Mouse (Mus musculus) spleen, postnatal 14 days (tissue): ENCODE measurements around the gene 1700113H08Rik.

Experiments
- DNase-seq, 2 experiments: peaks; one replicate each; pipeline ENCODE4 v3.0.0; 2021 to 2022; ENCODE audit warnings: low spot score in 2 of 2

The 1700113H08Rik gene

DNA sequence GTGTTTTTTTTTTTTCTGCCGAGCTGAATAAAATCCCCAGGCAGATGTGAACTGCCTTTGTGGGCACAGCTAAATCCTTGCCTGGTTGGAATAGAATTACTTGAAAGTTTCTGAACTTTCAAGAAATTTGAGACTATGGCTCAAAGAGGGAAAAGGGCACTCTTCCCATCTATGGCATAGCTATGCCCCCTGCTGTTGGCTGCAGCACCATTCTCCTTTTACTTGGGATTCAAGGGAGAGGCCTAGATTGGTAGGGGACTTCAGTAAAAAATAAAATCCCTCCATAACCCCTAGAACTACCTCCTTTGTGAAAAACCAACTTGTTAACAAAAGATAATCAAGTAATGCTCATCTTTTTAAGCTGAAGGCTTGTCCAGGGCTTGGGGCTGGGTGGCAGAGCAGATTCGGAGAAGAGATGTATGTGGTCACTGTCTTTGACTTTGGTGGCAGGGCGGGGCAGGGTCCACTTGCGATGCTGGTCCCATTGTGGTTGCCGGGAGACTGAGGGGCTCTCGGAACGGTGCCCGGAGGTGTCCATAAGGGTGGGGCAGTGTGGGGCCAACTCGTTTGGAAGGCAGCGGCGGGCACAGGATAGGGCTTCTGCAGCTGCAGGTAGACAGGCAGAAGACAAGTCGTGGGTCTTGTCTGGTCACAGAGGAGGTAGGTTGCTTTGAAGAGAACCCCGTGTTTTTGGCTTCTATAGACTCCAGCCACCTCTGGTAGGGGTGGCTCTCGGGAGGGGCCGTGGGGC lies at the start of gene 1700113H08Rik:
Gene 1700113H08Rik (plus strand): TSS at position 546 of the 751 bp plus-strand sequence.
- no peak for DNase-seq

DNA sequence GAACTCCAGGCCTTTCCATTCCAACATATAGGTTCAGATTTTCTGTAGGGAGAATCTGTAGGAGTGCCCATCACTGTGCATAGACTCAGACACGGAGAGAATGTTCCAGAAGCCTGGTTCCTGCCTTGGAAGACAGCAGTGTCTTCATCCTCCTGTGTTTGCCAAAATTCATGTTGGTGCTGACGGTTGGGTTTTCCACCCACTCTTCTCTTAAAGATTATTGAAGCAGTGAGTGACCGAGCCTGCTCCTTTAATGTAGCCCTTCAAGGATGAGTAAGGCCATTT lies 49.7 kb upstream of the 1700113H08Rik start:
- no peak for DNase-seq

DNA sequence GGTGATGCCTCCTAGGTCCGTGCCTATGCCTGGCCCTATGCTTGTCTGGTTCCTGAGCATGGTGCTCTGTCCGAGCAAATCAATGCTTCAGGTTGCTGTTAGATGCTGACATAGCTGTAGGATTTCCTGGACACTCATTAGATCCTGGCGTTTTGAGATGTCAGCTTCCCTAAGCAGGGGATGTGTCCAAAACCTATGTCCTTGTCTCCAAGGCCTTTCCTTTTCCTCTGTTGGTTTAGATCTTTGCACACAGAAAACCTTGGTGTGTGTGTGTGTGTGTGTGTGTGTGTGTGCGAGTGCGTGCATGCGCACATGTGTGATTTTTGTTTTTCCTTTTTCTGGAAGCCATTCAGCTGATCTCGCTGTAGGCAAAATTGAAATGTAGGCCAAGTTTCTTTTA lies 45.8 kb upstream of the 1700113H08Rik start:
- no peak for DNase-seq

DNA sequence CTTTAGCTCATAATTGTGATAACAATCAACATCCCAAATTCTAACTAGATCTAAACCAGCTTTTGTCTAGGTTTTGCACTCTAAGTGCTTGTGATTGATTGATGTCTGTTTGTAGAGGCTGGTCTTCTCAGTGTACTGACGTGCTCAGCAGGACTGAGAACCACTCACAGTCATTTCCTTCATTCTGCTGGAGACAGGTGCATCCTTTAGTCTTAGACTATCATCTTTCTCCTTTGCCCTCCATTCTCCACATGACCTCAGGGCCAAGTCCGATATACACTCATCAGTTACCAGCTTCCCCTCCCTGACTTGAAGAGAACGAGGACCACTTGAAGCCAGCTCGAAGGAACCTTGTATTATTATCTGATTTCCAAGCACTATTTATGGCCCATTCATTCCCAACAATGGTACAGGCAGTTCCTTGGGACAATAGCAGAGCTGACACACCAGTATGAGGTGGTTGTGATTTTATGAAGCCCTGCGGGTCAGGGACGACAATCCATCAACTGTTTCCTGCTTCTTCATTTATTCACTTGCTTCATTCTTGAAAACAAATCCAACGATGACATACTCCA lies 43.4 kb upstream of the 1700113H08Rik start:
- no peak for DNase-seq

DNA sequence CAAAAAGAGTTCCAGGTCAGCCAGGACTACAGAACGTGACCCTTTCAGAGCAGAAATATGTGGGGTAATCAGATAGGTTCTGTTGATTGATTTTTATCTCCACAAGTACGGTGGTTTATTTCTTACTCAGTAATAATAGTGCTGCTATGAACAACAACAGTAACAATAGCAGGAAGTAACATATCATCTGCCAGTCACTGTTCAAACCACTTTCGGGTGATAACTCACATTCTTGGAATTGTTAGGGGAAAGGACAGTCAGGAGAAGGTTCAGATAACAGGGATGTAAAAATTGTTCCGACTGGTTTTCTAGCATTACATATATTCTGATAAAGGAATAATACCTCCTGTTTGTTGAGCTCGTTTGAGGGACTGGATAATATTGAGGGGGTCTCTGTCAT lies 42.4 kb upstream of the 1700113H08Rik start:
- no peak for DNase-seq

DNA sequence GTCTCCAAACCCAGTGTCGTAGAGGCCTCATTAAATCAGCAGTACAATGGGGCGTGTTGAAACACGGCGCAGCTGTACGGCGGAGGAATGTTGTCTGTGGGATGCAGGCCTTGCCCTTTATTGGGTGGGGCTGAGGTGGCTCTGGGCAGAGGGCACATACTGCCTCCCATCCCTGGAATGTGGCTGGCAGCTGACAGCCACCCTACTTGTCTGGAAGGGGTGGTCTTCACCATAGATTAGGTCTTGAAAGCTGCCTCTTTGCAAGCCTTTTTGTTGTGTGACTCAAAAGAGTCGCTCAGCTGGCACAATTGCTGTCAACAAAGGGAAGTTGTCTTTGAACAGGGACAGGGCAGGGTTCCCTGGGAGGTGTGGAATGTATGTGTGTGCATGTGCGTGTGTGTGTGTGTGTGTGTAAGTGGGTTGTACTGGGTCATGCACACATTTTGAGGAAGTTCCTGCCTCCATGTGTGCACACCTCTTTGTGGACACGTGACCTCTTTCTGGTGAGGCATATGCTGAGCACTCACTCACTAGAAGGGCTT lies 41.6 kb upstream of the 1700113H08Rik start:
- DNase-seq = no peak

DNA sequence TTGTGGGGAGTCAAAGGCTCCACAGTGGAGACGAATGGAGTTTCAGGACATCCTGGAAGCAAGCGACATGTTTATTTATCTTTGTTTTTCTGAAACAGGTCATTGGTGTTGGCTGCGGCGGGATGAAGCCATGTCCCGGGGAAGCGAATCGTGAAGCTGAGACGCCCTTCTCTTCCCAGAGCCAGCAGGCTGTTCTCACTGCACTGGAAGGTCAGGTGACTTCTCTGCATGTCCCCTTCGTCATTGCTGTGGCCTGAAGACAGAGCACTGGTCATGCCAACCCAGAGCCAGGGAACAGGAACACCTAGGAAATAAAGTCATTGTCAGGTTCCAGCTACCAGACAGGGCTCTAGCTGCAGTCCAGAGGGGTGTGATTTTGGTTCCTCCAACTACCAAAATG lies 39.0 kb upstream of the 1700113H08Rik start:
- no peak for DNase-seq

DNA sequence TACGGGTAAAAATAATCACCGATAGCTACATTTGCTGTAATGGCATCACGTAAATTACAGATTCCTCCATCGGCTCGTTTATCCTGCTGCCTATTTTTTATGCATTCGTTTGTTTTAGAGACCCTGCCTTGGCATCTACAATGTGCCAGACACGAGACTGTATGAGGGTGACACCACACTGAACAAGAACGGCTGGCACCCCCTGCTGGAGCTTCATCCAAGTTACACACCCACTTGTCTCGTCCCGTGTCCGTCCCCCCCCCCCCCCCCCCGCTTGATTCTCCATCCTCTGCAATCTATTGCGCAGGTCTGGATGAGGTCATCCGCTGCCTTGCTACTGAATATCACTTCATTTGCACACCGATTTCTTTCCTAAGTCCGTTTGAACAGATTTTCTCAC lies 37.1 kb upstream of the 1700113H08Rik start:
- peak in 1 of 2 experiments; percentile 10 for DNase-seq

DNA sequence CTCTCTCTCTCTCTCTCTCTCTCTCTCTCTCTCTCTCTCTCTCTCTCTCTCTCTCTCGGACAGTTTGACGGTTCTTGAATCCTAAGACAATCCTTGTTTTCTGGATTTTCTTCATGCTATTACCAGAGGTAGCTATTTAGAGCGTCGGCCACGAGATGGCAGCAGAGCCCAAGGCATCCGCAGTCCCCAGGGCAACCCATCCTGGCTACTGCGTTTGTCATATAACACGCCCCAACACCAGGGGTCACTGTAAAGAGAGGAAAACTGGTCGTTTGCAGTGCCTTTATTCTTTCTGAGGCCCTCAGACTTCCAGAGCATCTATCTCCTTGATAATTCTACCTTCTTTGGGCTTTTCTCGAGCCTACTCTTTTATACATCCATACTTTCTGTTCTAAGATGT lies 33.0 kb upstream of the 1700113H08Rik start:
- DNase-seq = peak; percentile 25 to 65

DNA sequence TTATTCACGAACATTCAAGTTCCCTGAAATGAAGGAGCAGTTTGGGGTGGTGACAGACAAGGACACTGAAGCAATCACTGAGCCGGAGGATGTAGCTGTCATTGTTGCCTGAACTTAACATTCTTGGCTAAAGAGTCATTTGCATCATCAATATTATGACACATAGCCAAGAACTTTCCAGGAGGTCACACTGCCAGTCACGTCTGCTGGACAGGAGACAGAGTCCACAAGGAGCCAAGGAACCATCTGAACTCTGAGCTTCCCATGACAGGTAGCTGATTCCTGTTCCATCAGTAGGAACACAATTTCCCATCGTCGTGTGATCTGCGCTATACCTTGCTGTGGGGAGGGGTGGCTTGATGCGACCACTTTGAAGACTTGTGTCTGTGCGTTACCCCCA lies 25.1 kb upstream of the 1700113H08Rik start:
- no peak for DNase-seq

DNA sequence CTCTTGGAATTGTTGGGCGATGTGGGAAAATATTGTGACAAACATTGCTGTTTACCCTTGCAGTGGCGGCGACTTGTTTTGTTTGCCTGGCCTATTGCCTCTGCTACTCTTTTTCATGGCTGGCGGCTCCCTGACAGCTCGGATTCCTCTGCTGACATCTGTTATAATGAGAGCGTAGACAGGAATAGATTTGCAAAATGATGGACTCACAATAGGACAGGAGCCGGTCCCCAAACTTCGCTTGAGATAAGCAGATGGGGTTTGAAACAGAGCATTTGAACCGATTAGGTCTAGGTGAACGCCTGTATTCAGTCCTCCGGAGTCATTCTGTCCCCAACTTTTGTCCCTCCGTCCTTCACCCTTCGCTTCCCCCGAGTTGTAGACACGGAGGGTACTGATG lies 22.0 kb upstream of the 1700113H08Rik start:
- no peak for DNase-seq

DNA sequence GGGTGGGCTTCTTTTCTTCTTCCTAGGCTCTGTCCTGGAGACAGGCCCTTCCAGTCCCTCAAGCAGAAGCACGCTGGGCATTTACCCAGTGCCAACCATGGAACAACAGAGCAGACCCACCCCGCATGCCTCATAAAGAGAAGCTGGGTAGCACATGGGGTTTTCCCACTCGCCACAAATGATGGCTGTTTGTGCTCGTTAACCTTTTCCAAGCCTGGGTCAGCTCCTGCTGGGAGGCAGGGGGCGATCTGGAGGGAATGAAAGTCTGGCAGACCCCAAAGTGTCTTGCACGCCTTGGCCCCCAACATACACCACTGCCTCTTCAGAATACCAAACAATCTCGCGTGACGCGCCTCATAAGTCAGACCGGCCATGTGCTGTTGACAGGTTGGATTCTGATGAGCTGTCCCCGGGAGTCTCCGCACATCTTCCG lies 21.6 kb upstream of the 1700113H08Rik start:
- DNase-seq = no peak

DNA sequence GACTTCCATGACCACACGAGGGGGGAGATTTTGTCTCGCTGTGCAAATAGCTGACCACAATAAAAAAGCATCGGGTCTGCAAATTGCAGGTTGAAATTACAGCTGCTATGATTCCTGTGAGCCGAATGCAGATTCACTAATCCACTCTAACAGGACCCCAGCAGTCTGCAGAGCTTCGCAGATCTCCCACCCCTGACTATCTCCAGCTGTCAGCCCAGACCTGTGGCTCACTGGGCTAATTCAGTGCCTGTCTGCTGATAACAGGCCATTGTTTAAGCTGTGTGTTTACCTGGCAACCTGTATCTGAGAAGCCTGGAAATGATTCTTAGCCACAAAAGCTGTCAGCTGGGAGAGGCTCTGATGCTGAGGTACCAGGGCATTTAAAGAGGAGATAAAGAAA lies 20.8 kb upstream of the 1700113H08Rik start:
- DNase-seq = no peak

DNA sequence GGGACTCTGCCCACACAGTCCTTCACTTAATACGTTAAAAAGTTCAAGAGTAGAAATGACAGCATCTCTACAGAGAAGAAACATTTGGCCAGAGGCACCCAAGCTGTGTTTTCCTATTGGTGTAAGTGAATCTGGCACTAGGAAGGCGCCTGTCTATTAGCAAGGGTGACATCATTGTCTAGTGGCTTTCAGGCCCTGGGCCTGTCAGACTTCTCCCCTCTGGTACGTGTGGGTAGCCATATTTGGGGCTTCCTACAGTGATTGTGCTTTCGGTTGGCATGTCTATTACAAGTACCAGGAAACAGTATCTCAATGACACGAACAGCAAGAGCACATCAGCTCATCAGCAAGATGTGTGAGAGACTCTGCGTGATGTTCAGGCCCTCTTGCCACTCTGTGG lies 18.5 kb upstream of the 1700113H08Rik start:
- DNase-seq = no peak

DNA sequence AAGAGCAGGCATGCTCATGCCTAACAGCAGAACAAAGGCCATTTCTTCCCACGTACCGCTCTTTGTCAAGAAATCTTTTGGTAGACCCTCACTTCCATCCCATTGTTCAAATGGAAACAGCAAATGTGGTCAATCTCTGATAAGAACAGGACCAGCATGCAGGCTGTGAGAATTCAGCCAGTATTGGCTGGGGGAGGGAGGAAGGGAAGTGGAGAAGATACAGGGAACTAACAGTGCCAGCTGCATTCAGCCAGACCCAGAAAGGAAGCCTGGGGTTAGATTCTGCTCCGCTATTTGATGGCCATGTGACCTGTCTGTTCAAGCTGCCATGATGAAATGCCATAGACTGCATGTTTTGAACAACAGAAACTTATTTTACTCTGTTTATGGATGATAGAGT lies 18.0 kb upstream of the 1700113H08Rik start:
- DNase-seq = no peak

DNA sequence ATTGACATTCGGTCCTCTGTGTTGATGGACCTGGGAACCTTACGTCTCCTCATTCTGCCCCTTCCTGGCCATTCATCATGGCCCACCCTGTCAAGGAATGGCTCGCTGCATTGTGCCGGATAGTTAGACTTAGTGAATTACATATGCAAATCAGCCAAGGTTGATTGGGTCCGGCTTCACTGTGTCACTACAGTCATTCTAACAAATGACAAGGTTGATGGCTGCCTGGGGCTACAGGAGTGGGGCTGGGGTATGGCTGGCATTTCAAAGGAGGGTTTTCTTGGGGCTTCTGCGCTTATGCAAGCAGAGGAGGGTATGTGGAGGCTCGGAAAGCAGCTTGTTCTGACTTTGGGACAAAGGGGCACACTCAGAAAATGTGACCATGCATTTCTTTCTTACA lies 16.6 kb upstream of the 1700113H08Rik start:
- DNase-seq = no peak

DNA sequence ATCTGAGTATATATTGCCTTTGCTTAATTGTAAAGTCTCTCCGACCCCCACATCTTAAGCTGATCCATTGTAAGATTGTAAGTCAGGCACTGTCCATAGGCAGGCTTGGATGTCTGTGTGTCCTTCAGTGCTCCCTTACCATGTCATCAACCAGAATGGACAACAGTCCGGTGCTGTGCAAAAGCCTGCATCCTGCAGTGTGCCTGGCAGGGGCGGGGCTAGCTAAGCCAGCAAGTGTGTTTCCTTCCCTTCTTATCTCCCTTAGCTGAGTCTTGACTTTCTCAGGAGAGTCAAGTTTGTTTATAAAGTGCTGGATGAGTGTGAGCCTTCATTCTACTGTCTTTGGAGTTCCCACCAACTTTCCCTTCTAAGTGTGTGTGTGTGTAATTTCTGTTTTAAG lies 12.6 kb upstream of the 1700113H08Rik start:
- no peak for DNase-seq

DNA sequence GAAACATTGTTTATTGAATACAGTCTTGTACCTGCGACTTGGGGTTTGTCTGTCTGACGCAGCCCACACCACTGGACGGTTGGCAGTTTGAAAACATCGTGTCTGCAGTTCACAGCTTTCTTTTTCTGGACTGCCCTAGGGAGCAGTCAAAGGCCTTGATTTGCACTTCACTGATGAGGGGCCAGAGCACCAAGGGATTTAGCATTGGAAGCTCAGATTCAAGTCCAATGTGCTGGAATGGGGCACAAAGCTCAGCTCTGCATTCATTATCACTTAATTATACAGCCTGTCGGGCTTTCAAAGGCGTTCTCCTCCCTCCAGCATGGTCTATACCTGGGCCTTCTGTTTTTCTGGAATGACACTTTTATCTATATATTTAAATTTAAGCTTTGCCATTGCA lies 11.4 kb upstream of the 1700113H08Rik start:
- DNase-seq = no peak

DNA sequence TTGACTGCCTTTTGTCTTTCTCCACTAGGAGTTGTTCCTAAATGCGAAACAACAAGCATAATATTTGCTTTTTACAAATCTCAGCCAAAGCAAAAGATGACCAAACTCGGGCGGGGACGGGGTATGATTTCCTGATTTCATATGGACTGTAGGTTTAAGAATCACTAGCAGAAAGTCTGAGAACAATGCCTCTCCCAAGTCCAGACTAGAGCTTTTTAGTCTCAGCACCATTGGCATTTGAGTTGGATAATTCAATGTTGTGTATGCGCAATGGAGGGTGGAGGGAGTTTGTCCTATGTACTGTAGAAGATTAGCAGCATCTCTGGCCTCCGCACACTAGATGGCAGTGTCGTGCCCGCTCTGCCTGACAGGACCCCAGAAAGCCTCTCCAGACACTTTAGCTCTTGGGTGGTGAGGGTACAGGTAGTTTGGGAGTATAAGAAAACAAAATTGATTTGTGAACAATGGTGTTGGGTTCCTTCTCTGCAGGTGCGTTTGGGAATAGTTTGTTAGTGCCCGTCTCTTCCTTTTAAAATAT lies 10.8 kb upstream of the 1700113H08Rik start:
- DNase-seq = no peak

DNA sequence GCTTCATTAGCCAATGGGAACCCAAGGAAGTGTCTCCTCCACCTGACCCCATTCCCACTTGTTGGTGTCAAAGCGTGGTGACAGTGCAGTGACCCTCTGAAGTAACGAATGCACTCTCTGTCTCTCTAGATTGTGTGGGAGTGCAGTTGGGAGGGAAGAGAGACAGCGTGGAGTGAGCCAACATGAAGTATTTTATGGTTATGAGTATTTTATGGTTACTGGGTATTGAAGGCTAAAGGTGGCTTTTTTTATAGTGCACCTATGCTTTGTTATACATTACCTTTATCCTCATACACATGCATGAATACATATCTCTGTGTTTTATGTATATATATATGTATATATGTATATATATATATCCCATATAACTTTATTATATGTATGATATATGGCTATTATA lies 8.7 kb upstream of the 1700113H08Rik start:
- no peak for DNase-seq

DNA sequence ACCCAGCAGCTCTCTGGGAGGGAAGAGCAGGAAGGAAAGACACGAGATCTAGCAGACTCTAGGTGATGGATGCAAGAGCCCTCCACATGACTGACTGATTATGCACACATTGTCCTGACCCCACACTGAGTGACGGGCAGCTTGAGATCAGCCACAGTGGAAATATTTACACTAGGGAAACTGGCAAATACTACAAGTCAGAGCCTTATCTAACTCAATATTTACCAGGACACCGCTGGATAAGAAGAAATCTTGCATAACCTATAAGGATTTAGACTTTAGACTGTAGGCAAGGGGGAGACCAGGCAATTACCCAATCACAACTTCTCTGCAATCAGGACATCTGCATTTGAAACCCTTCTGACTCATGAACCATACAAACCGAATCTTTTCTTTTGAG lies 6.1 kb upstream of the 1700113H08Rik start:
- no peak for DNase-seq

DNA sequence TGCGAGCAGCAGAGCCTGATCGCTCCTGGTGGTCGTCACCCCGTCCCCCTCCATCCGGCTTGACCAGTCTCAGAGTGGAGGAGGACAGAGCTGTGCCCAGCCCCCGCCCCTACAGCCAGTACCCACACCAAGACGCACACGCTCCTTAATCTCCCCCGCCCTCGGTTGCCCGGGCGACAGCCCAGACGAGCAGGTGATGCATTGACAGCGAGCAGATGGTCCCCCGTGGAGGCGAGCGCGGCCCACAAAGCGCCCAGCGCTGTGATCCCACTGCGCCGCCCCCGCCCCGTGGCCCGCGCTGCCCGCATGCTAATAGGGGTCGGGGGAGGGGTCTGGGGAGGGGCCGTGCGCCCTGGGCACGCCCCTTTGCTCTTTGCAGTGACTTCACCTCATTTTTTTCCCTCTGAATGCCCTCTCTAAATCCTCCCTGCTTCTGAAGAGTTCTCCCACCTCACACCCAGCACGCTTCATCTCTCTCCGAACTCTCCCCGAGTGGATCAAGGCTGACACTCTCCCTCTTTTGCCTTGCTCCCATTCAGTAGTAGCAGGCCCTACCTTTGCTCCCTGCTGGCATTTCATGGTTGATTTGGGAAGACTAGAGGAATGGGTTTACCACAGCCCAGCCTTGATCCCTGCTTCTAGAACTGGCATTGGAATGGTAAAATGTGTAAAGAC lies 543 bp downstream of the 1700113H08Rik start:
- DNase-seq = no peak

DNA sequence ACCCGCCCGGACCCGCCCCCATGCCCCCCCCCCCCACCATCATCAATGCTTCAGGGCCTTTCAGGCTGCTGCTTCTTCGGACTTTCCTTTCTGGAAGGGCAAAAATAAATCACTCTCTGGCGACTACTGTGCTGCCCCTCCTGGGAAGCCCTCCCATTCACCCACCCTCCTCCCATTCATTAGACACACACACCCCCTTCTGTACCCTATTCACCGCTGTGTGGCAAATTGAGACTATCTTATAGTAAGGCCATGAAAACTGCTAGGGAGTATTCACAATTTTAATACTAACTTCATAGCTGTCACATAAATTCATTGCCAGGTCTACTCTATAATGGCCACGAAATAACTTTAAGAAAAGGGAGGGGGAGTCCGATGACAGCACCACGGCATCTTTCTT lies 1.1 kb downstream of the 1700113H08Rik start:
- DNase-seq = no peak
